Mouse (Mus musculus): ENCODE results near the gene Nup85.

GRCm38 (mm10) chr11:115522238-115522637 is 42.0 kb upstream of the Nup85 start:
- no peak for TF ChIP-seq CTCF (IDR thresholded peaks at IDR 0.05; ENCODE audit: low read depth, low read length)
- no peak for TF ChIP-seq POLR2A (IDR thresholded peaks at IDR 0.05; ENCODE audit: borderline replicate concordance, low read depth, low read length)
